Mouse (Mus musculus) v-Abl transformed pro-B cells (cell line): Measurements from ENCODE around the gene Dusp18.

Experiments used
- in situ Hi-C, 2 experiments: fragments of 400-800 bp; cut with MboI; formaldehyde crosslinking; loops; one replicate each; pipeline ENCODE4 v1.15.1; 2025; ENCODE audit not compliant: unreplicated experiment in 2 of 2

The Dusp18 gene

DNA sequence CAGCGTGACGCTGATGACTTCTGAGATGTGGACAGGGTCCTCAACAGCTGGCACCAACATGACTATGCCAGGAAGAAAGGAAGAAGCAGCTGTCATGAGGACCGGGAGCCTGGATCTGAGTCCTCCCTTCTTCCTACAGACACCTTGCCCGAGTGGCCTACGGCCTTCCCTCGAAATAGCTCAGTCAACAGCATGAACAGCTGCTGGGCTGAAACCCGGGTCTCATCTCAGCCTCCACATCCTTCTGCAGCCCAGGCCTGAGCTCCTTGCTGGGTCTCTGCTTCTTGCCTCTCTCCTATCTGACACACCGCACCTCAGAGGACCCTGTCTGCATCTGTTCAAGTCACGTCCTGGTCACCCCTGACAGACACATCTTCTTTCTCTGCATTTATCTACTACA lies 27.1 kb downstream of the Dusp18 start:
- in situ Hi-C loops = no loop called here

DNA sequence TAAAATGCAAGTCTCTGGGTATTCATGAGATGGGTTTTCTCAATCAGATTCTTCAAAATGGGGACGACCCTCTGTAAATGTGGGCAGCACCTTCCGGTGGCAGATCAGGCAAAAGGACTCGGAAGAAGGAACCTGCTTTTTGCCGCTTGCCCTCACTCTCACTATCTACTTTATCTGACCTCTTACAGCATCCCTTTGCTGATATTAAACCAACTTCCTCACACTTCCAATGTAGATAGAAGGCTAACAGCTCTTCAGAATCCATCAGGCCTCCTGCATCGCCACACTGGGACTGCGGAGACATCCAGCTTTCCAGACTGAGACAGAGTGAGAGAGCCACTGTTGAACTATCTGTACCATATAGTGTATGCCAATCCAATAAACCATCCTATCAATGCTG lies 27.7 kb downstream of the Dusp18 start:
- in situ Hi-C loops = no loop called here

DNA sequence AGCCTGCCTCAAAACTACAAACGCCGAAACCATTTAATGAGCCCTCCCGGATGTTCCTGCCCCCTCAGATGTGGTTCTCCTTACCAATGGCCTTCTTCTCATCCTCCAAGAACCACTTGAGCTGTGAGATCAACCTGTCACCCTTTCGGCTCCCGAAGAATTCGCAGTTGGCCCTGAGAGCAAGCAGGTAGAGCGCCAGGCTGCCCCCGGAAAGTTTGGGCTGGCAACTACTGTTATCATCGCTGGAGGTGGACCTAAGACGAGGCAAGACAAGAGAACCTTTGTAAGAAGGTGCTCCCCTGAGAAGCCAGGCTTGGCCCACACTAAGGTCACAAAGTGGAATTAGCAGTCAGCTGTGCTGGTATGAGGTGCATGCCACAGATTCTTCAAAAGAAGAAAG lies 30.9 kb downstream of the Dusp18 start:
- in situ Hi-C loops = no loop called here

DNA sequence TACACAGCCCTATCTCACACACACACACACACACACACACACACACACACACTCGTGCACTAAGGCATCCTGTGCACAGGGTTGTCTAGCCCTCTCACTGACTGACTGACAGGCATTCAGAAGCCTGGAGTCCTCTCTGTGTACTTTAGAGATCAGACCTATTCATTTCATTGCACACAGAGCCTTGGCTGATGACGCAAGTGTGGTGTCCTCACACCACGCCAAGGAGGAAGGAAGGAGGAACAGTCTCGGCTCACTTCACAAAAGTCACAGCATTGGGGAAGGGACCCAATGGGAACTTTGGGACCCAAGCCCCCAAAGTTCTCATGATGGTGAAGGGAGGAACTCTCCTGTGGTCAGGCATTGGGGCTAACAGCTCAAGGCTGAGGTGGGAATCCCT lies 35.0 kb downstream of the Dusp18 start:
- in situ Hi-C loops = no loop called here

DNA sequence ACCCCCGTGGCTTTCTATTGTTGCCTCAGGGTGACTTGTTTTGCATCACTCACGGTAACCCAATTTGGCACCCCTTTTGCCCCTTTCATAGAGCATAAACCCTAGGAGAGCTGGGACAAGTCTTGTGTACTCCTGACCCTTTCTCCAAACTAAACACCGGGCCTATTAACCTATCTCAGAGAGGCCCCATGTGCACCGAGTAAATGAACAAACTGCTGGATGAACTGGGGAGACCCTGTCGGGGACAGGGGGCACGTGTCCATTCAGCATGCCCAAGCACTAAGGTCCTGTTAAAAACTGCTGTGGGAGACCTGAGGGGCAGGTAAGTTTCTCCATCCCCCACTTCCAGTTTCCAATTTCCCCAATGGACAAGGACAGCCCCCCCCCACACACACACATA lies 35.9 kb downstream of the Dusp18 start:
- in situ Hi-C loops = no loop called here

DNA sequence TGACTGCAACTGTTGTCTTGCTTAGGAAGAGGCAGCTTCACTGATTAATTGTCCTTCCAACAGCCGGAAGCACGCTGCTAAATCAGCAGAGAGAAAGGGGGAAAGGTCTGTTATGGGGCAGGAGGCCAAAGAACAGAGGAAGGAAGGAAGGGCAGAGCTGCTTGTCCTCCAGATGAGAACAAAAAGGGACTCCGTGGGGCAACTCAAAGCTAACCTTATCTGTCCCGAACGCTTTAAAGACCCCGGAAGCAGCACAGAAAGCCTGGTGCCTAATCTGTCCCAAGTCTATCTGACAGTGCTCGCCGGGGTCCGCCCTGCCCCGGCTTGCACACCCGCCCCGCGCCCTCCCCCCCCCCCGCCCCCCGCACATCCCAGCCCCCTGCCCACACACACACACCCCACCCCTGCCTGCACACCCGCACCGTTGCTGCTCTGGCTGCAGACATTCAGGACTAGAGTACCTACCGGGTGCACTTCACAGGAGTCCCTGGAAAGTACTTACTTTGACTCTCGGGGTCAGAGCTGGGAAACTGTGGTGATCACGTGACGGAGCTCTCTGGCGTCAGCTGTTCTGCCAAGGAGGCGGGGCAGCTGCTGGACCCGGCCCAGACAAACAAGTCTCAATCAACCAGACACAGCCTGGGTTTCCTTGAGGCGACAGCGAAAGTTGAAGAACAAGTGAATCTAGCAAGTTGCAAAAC lies 36.6 kb downstream of the Dusp18 start, which contains the start of gene Tcn2:
Gene Tcn2, minus strand, starts transcription at position 649 of the 701 bp plus-strand sequence.
- in situ Hi-C loops = no loop called here

DNA sequence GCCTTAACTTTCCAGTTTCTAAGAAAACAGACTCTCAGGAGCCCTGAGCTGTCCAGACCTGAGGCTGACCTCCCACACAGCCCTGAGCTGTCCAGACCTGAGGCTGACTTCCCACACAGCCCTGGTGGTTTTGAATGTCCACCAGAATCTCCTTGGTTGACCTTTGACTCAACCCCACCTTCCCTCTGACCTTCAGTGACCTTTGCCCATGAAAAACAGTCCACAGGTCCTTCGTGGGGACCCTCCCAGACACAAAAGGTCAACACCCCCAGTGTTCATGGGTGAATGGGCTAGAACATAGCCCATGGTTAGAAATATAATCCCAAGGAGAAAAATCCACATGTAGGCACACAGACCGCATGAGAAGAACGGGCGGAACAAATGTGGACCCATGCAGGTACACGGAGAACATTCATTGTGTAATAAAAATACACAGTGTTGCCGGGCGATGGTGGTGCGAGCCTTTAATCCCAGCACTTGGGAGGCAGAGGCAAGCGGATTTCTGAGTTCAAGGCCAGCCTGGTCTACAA lies 38.8 kb downstream of the Dusp18 start:
- in situ Hi-C loops = no loop called here

DNA sequence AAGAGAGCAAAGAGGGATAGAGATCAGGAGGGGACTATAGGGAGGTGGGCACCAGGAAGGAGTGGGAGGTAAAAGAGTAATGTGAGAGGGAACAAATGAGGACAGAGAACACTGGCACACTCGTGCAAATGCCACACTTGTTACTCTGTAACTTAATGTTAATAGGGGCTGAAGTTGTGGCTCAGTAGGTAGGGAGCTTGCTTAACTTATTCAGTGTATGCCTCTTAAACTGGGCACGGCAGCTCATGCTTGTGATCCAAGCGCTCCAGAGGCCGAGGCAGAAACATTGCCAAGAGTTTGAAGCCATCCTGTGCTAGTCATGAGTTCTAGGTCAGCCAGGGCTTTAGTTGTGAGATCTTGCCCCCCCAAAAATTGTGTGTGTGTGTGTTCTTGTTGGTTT lies 40.1 kb downstream of the Dusp18 start:
- in situ Hi-C loops = no loop called here

DNA sequence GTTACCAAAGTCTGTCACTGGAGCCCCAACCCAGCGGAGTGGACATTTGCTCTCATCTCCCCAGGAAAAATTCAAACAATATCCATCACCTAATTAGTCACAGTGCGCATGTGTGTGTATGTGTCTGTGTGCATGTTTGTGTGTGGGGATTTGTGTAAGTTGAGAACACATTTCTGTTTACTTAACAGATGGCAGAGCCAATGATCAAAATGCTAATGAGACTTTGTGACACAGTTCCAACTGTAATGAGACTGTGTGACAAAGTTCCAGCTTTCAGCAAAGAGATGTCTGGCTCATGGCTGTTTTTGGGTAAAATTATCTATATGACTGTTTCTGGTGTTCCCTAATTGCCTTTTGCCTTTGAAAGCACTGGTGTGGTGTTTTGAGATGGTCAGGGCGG lies 41.3 kb downstream of the Dusp18 start:
- in situ Hi-C loops = no loop called here

DNA sequence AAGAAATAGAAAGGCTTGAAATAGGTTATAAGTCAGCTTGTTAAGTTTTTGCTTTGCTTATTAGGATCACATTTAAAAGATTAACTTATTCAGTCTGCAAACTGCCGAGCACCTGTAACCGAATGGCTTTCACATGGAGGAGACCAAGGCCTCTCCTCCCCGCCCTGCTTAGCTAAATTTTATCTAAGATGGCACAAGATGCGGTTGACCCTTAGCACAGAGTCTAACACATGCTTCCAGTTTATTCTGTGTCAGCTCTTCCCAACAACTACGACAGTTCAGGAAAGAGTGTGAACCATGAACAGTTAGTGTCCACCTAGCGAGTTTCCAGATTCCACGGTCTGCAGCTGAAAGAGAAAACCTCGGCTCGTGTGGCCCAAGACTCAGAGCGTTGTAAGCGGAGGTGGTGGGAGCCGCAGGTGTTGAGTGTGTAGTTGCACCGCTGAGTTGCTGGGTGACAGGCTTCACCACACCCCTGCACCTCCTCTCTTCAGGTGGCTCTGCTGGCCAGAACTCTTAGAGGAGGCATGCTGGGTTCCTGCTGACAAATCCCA lies 42.4 kb downstream of the Dusp18 start:
- in situ Hi-C loops = no loop called here

DNA sequence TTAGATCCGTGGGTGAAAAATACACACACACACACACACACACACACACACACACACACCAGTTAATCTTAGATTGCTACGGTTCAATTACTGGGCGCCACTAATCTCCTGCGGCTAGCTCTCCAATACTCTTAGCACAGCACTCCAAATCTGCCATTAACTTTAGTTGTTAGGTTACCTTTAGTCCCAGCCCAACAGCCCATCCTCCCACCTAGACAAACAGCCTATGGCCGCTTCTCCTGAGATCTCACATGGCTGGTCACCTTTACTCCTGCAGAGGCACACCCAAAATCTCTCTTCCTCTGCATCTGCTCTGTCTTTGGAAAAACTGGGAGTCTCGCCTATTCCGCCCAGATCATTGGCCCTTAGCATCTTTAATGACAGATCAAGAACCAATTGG lies 46.3 kb downstream of the Dusp18 start:
- in situ Hi-C loops = no loop called here

DNA sequence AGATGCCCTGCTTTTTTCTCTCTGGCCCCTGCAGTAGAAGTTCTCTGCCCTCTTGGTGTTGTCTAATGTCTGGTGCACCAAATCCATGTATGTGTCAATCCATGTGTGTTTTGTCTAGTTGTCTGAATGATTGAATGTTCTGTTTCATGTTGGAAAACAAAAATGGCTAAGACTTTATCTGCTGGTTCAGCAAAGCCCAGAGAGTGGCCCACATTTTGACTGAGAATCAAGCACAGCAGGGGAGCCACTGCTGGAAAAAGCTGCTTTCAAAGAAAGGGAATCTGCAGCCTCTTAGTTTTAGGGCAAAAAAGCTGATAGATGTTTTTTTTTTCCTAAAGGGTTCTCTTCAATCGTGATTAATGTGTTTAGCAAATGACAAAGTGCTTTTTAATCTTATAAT lies 51.3 kb downstream of the Dusp18 start:
- in situ Hi-C loops = no loop called here
